Mouse (Mus musculus) spleen, adult 2 months (tissue): Measurements from ENCODE around the gene Zwint. TPM values are rescaled to one million over a fixed set of nuclear protein-coding genes. Genes with fewer than 3 reads are reported as not detected.

Experiments
- DNase-seq, 2 experiments: peaks; one replicate each; pipeline versions ENCODE4 v3.0.0 to v3.0.0-alpha.2; 2012 to 2021; ENCODE audit warnings: low spot score in 2 of 2, low read depth in 1 of 2
- H3K27ac ChIP-seq: fragments of 200-500 bp; 2 replicates; pipeline ENCODE4 v1.5.1; 2012; ENCODE audit warnings: low read length, inconsistent platforms; ENCODE audit not compliant: insufficient read depth
- H3K27me3 ChIP-seq: fragments of 200-500 bp; 2 replicates; pipeline ENCODE4 v1.6.1; 2012; ENCODE audit warnings: mild to moderate bottlenecking, moderate library complexity, low read length, inconsistent platforms; ENCODE audit not compliant: control insufficient read depth, insufficient read depth
- H3K36me3 ChIP-seq: fragments of 200-500 bp; 2 replicates; pipeline ENCODE4 v1.6.1; 2012; ENCODE audit warnings: mild to moderate bottlenecking, low read length, inconsistent platforms; ENCODE audit not compliant: control insufficient read depth, insufficient read depth
- H3K4me1 ChIP-seq: fragments of 200-500 bp; 2 replicates; pipeline ENCODE4 v1.6.1; 2011; ENCODE audit warnings: inconsistent platforms; ENCODE audit not compliant: control insufficient read depth, insufficient read depth, insufficient read length
- H3K4me3 ChIP-seq: fragments of 200-500 bp; 2 replicates; pipeline ENCODE4 v1.5.1; 2011; ENCODE audit warnings: mild to moderate bottlenecking, inconsistent platforms; ENCODE audit not compliant: insufficient read depth, insufficient read length; ENCODE audit errors: extremely low read depth
- CTCF ChIP-seq: fragments of 200-500 bp; IDR thresholded peaks from 2 replicates; pipeline ENCODE4 v1.5.1; 2011; ENCODE audit warnings: mild to moderate bottlenecking, inconsistent platforms; ENCODE audit not compliant: insufficient read depth, insufficient read length, insufficient replicate concordance; ENCODE audit errors: extremely low read depth
- POLR2A ChIP-seq: fragments of 200-500 bp; IDR thresholded peaks from 2 replicates; pipeline ENCODE4 v1.6.1; 2011; ENCODE audit warnings: low read depth, low read length, inconsistent platforms
- WGBS: fragments of 180-500 bp; shearing (Covaris S2); methylation state at CpG from one replicate; pipeline ENCODE4 v1.1.7; 2018; 5-methylcytosine and 5-hydroxymethylcytosine counted together
- polyA plus RNA-seq: library from polyadenylated mRNA; depleted of rRNA; stranded (reverse); fragments of >200 nt; gene quantifications from 2 replicates; pipeline ENCODE4 v1.2.3, GENCODE M21; 2012

Zwint gene
- polyA plus RNA-seq, 1 experiment = 19.4 TPM

DNA sequence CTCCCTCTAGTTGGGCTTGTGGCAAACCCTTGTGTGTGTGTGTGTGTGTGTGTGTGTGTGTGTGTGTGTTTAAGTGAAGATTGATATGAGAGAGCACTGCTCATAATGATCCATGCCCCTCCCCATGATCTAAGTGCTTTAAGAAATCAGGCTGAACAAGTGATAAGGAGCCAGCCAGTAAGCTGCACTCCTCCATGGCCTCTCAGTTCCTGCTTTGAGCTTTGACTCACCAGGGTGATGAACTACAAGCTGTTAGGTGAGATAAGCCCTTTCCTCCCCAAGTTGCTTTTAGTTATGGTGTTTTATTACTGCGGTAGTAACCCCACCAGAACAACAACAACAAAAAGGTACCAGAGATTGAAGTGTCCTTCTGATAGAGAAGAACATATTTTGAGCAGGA is 21.9 kb downstream of the Zwint start:
- Histone ChIP-seq H3K27ac (no peak overlapping the region), H3K36me3 (no peaks in the 10 kb centered on the region), H3K27me3 (no peaks in the 10 kb centered on the region), H3K4me1 (no peaks in the 10 kb centered on the region), H3K4me3 (no peak overlapping the region)
- 65% methylated on average over 1 of the region's 1 CpGs for WGBS
- DNase-seq = no peak
- TF ChIP-seq POLR2A (no peak), CTCF (no peak)

GRCm38 (mm10) chr10:72679086-72679485 is 24.4 kb downstream of the Zwint start:
- no peak overlapping the region for H3K4me3 ChIP-seq
- DNase-seq = no peak
- 92% methylated on average over 4 of the region's 4 CpGs for WGBS
- H3K27me3 ChIP-seq = no peaks in the 10 kb centered on the region
- H3K4me1 ChIP-seq = no peaks in the 10 kb centered on the region
- no peak overlapping the region for H3K27ac ChIP-seq
- TF ChIP-seq CTCF (no peak), POLR2A (no peak)
- no peaks in the 10 kb centered on the region for H3K36me3 ChIP-seq

DNA sequence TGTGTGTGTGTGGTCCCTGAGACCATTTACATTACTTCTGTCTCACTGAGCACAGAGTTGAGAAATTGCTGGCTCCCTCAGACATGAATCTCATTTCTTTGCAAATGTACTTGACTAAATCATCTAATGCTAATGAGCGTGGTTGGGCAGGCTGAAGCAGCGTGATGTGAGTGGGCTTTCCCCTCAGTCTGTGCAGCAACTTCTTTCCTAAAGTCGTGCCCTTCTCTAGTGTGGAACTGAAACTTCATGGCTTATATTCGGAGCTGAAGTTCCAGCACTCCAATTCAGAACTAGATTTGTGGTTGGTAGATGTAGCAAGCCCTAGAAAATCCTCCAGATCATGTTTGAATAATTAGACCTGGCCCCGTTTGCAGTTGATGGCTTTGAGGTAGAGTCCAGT is 46.4 kb downstream of the Zwint start:
- DNase-seq = no peak
- no peaks in the 10 kb centered on the region for H3K36me3 ChIP-seq
- no peak overlapping the region for H3K4me3 ChIP-seq
- H3K27ac ChIP-seq = no peak overlapping the region
- H3K4me1 ChIP-seq = no peaks in the 10 kb centered on the region
- 79% methylated on average over 5 of the region's 5 CpGs for WGBS
- H3K27me3 ChIP-seq = no peaks in the 10 kb centered on the region
- TF ChIP-seq POLR2A = no peak
- TF ChIP-seq CTCF = no peak

GRCm38 (mm10) chr10:72713754-72714153 is 59.1 kb downstream of the Zwint start:
- H3K36me3 ChIP-seq = no peaks in the 10 kb centered on the region
- WGBS = 56% methylated on average over 2 of the region's 2 CpGs
- no peak for TF ChIP-seq POLR2A
- no peak for TF ChIP-seq CTCF
- no peak overlapping the region for H3K27ac ChIP-seq
- no peak overlapping the region for H3K4me3 ChIP-seq
- no peak for DNase-seq
- no peaks in the 10 kb centered on the region for H3K4me1 ChIP-seq
- no peaks in the 10 kb centered on the region for H3K27me3 ChIP-seq
